Mouse (Mus musculus): ENCODE results near the gene Gm28230.

- TF ChIP-seq POLR2A (IDR thresholded peaks at IDR 0.05; ENCODE audit: low read depth, low read length) = no peak
- TF ChIP-seq CTCF (IDR thresholded peaks at IDR 0.05; ENCODE audit: extremely low read depth, insufficient read length, insufficient replicate concordance, low read depth, low read length) = no peak
These were observed 38.6 kb upstream of the Gm28230 start for GRCm38 (mm10) chr2:74687698-74688555.
